Mouse (Mus musculus) hindbrain, embryonic 12.5 days (tissue): ENCODE measurements around the gene Tmprss7. TPM values are rescaled to one million over a fixed set of nuclear protein-coding genes. Genes with fewer than 3 reads are reported as not detected.

Experiments
- ATAC-seq: fragments of 200-750 bp; cut with Nextera tagmentation; 2 replicates; pipeline ENCODE4 v1.8.0; 2017; ENCODE audit warnings: moderate TSS enrichment; ENCODE audit not compliant: low FRiP score
- H3K27ac ChIP-seq: fragments of 300-500 bp; sonication (generic); 2 replicates; pipeline ENCODE4 v1.5.1; 2016; ENCODE audit warnings: mild to moderate bottlenecking
- H3K27me3 ChIP-seq: fragments of 300-500 bp; sonication (generic); 2 replicates; pipeline ENCODE4 v1.6.1; 2016; ENCODE audit warnings: mild to moderate bottlenecking
- H3K36me3 ChIP-seq: fragments of 300-500 bp; sonication (generic); 2 replicates; pipeline ENCODE4 v1.6.1; 2016; ENCODE audit warnings: mild to moderate bottlenecking
- H3K4me1 ChIP-seq: fragments of 300-500 bp; sonication (generic); 2 replicates; pipeline ENCODE4 v1.6.1; 2016
- H3K4me2 ChIP-seq: fragments of 300-500 bp; sonication (generic); replicated peaks from 2 replicates; pipeline ENCODE4 v1.6.1; 2016; ENCODE audit warnings: mild to moderate bottlenecking
- H3K4me3 ChIP-seq: fragments of 300-500 bp; sonication (generic); 2 replicates; pipeline ENCODE4 v1.5.1; 2016; ENCODE audit warnings: mild to moderate bottlenecking
- H3K9ac ChIP-seq: fragments of 300-500 bp; sonication (generic); 2 replicates; pipeline ENCODE4 v1.6.1; 2016; ENCODE audit warnings: mild to moderate bottlenecking, moderate library complexity
- H3K9me3 ChIP-seq: fragments of 300-500 bp; sonication (generic); replicated peaks from 2 replicates; pipeline ENCODE4 v1.6.1; 2016; ENCODE audit warnings: mild to moderate bottlenecking
- WGBS: fragments of 180-500 bp; shearing (Covaris S2); methylation state at CpG from one replicate; pipeline ENCODE4 v1.1.7; 2016; 5-methylcytosine and 5-hydroxymethylcytosine counted together
- polyA plus RNA-seq: library from polyadenylated mRNA; unstranded; fragments of >200 nt; fragmentation: Nextera tagmentation; extraction: Ambion mirVana; gene quantifications from 2 replicates; pipeline ENCODE4 v1.2.1, GENCODE M21; 2016

Gene Tmprss7
- polyA plus RNA-seq, 1 experiment from 2014 or later = 0.23 TPM

GRCm38 (mm10) chr16:45644380-45644779 lies 49.1 kb downstream of the Tmprss7 start:
- WGBS = 75% methylated on average over 6 of the region's 6 CpGs
- Histone ChIP-seq H3K4me1 (no peaks in the 10 kb centered on the region), H3K9ac (no peak overlapping the region), H3K27me3 (no peaks in the 10 kb centered on the region), H3K4me3 (no peak overlapping the region), H3K4me2 (no peak overlapping the region), H3K9me3 (no peaks in the 10 kb centered on the region), H3K27ac (no peak overlapping the region), H3K36me3 (no peaks in the 10 kb centered on the region)
- ATAC-seq = no peak

- ATAC-seq = no peak
- Histone ChIP-seq H3K4me3 (no peak overlapping the region), H3K36me3 (no peaks in the 10 kb centered on the region), H3K9me3 (no peaks in the 10 kb centered on the region), H3K27me3 (no peaks in the 10 kb centered on the region), H3K4me2 (no peak overlapping the region), H3K9ac (no peak overlapping the region), H3K4me1 (no peaks in the 10 kb centered on the region), H3K27ac (no peak overlapping the region)
- 84% methylated on average over 3 of the region's 3 CpGs for WGBS
Observed at GRCm38 (mm10) chr16:45643944-45644343, 49.5 kb downstream of the Tmprss7 start.

- WGBS = 80% methylated on average over 3 of the region's 3 CpGs
- Histone ChIP-seq H3K4me3 (no peak overlapping the region), H3K9me3 (no peaks in the 10 kb centered on the region), H3K27me3 (no peaks in the 10 kb centered on the region), H3K9ac (no peak overlapping the region), H3K4me1 (no peaks in the 10 kb centered on the region), H3K4me2 (no peak overlapping the region), H3K36me3 (no peaks in the 10 kb centered on the region), H3K27ac (no peak overlapping the region)
- no peak for ATAC-seq
Observed at GRCm38 (mm10) chr16:45641301-45641700, 52.2 kb downstream of the Tmprss7 start.

- no peaks in the 10 kb centered on the region for H3K36me3 ChIP-seq
- H3K27me3 ChIP-seq = no peaks in the 10 kb centered on the region
- no peak overlapping the region for H3K27ac ChIP-seq
- H3K9me3 ChIP-seq = no peaks in the 10 kb centered on the region
- H3K4me2 ChIP-seq = no peak overlapping the region
- ATAC-seq = no peak
- H3K9ac ChIP-seq = no peak overlapping the region
- no peaks in the 10 kb centered on the region for H3K4me1 ChIP-seq
- WGBS = 82% methylated on average over 10 of the region's 10 CpGs
- no peak overlapping the region for H3K4me3 ChIP-seq
Observed at GRCm38 (mm10) chr16:45640070-45640762, 53.2 kb downstream of the Tmprss7 start.

GRCm38 (mm10) chr16:45635826-45636225 lies 57.6 kb downstream of the Tmprss7 start:
- Histone ChIP-seq H3K4me3 (no peak overlapping the region), H3K27ac (no peak overlapping the region), H3K9ac (no peak overlapping the region), H3K4me1 (no peaks in the 10 kb centered on the region), H3K36me3 (no peaks in the 10 kb centered on the region), H3K27me3 (no peaks in the 10 kb centered on the region), H3K4me2 (no peak overlapping the region), H3K9me3 (no peaks in the 10 kb centered on the region)
- 89% methylated on average over 2 of the region's 2 CpGs for WGBS
- ATAC-seq = no peak

- Histone ChIP-seq H3K4me1 (no peaks in the 10 kb centered on the region), H3K9me3 (no peaks in the 10 kb centered on the region), H3K27me3 (no peaks in the 10 kb centered on the region), H3K4me2 (no peak overlapping the region), H3K4me3 (no peak overlapping the region), H3K9ac (no peak overlapping the region), H3K36me3 (no peaks in the 10 kb centered on the region), H3K27ac (no peak overlapping the region)
- ATAC-seq = no peak
- 85% methylated on average over 4 of the region's 4 CpGs for WGBS
Observed at GRCm38 (mm10) chr16:45632420-45632819, 61.0 kb downstream of the Tmprss7 start.

- 55% methylated on average over 5 of the region's 5 CpGs for WGBS
- H3K9me3 ChIP-seq = no peaks in the 10 kb centered on the region; the same call in 1 of the 2 replicates
- H3K27ac ChIP-seq = no peak overlapping the region
- H3K4me2 ChIP-seq = no peak overlapping the region
- no peaks in the 10 kb centered on the region for H3K4me1 ChIP-seq
- no peak overlapping the region for H3K9ac ChIP-seq
- H3K36me3 ChIP-seq = no peaks in the 10 kb centered on the region
- no peak overlapping the region for H3K4me3 ChIP-seq
- H3K27me3 ChIP-seq = no peaks in the 10 kb centered on the region
- ATAC-seq = peak; percentile 75
Observed at GRCm38 (mm10) chr16:45630347-45630960, 63.0 kb downstream of the Tmprss7 start.

GRCm38 (mm10) chr16:45629497-45630105 lies 63.9 kb downstream of the Tmprss7 start:
- Histone ChIP-seq H3K4me3 (no peak overlapping the region), H3K36me3 (no peaks in the 10 kb centered on the region), H3K9ac (no peak overlapping the region), H3K9me3 (no peaks in the 10 kb centered on the region; the same call in 1 of the 2 replicates), H3K27ac (no peak overlapping the region), H3K4me1 (no peaks in the 10 kb centered on the region), H3K27me3 (no peaks in the 10 kb centered on the region), H3K4me2 (no peak overlapping the region)
- ATAC-seq = 0 out of 2 replicates have a peak, but pooled peaks have one; percentile 38
- 81% methylated on average over 8 of the region's 8 CpGs for WGBS

- Histone ChIP-seq H3K4me2 (no peak overlapping the region), H3K36me3 (no peaks in the 10 kb centered on the region), H3K27ac (no peak overlapping the region), H3K9ac (no peak overlapping the region), H3K4me1 (no peaks in the 10 kb centered on the region), H3K9me3 (no peaks in the 10 kb centered on the region; the same call in 1 of the 2 replicates), H3K4me3 (no peak overlapping the region), H3K27me3 (no peaks in the 10 kb centered on the region)
- 78% methylated on average over 2 of the region's 2 CpGs for WGBS
- no peak for ATAC-seq
Observed at GRCm38 (mm10) chr16:45625342-45625741, 68.1 kb downstream of the Tmprss7 start.

GRCm38 (mm10) chr16:45624791-45625190 lies 68.7 kb downstream of the Tmprss7 start:
- Histone ChIP-seq H3K4me1 (no peaks in the 10 kb centered on the region), H3K9me3 (no peaks in the 10 kb centered on the region; the same call in 1 of the 2 replicates), H3K27me3 (no peaks in the 10 kb centered on the region), H3K4me2 (no peak overlapping the region), H3K9ac (no peak overlapping the region), H3K36me3 (no peaks in the 10 kb centered on the region), H3K4me3 (no peak overlapping the region), H3K27ac (no peak overlapping the region)
- ATAC-seq = no peak
- WGBS = 91% methylated on average over 2 of the region's 2 CpGs

GRCm38 (mm10) chr16:45623230-45623629 lies 70.2 kb downstream of the Tmprss7 start:
- no peaks in the 10 kb centered on the region for H3K4me1 ChIP-seq
- H3K4me3 ChIP-seq = no peak overlapping the region
- WGBS = 87% methylated on average over 4 of the region's 4 CpGs
- H3K9me3 ChIP-seq = no peaks in the 10 kb centered on the region; the same call in 1 of the 2 replicates
- H3K4me2 ChIP-seq = no peak overlapping the region
- H3K27ac ChIP-seq = no peak overlapping the region
- no peak for ATAC-seq
- no peaks in the 10 kb centered on the region for H3K36me3 ChIP-seq
- H3K27me3 ChIP-seq = no peaks in the 10 kb centered on the region
- no peak overlapping the region for H3K9ac ChIP-seq

GRCm38 (mm10) chr16:45619751-45620375 lies 73.6 kb downstream of the Tmprss7 start:
- H3K9me3 ChIP-seq = no peaks in the 10 kb centered on the region
- H3K4me3 ChIP-seq = no peak overlapping the region
- no peak overlapping the region for H3K27ac ChIP-seq
- no peak overlapping the region for H3K9ac ChIP-seq
- no peaks in the 10 kb centered on the region for H3K36me3 ChIP-seq
- WGBS = 78% methylated on average over 8 of the region's 8 CpGs
- no peaks in the 10 kb centered on the region for H3K4me1 ChIP-seq
- H3K4me2 ChIP-seq = no peak overlapping the region
- ATAC-seq = no peak
- H3K27me3 ChIP-seq = no peaks in the 10 kb centered on the region
